Mouse (Mus musculus) kidney, embryonic 16.5 days (tissue): Measurements from ENCODE around the gene Clpb. TPM values are rescaled to one million over a fixed set of nuclear protein-coding genes. Genes with fewer than 3 reads are reported as not detected.
A peak's percentile ranks its signal among the peaks of the same experiment; 100 is the strongest.
"Not testable (repeated sequence)": the region's sequence is repeated elsewhere in the genome, so short reads cannot be mapped to it uniquely, and the experiment has no call there.

Experiments used
- ATAC-seq: fragments of 200-750 bp; cut with Nextera tagmentation; 2 replicates; pipeline ENCODE4 v1.8.0; 2017; ENCODE audit warnings: moderate TSS enrichment; ENCODE audit not compliant: low FRiP score, low TSS enrichment
- H3K27ac ChIP-seq: fragments of 300-500 bp; sonication (generic); 2 replicates; pipeline ENCODE4 v1.5.1; 2014; ENCODE audit warnings: low read length
- H3K27me3 ChIP-seq: fragments of 300-500 bp; sonication (generic); 2 replicates; pipeline ENCODE4 v1.6.1; 2014; ENCODE audit warnings: low read length, control low read depth, mixed read lengths; ENCODE audit not compliant: insufficient read depth
- H3K36me3 ChIP-seq: fragments of 300-500 bp; sonication (generic); 2 replicates; pipeline ENCODE4 v1.6.1; 2014; ENCODE audit warnings: low read length, control low read depth, mixed read lengths; ENCODE audit not compliant: insufficient read depth
- H3K4me1 ChIP-seq: fragments of 300-500 bp; sonication (generic); 2 replicates; pipeline ENCODE4 v1.6.1; 2014; ENCODE audit warnings: low read length, control low read depth, mixed read lengths; ENCODE audit not compliant: insufficient read depth
- H3K4me2 ChIP-seq: fragments of 300-500 bp; sonication (generic); replicated peaks from 2 replicates; pipeline ENCODE4 v1.6.1; 2014; ENCODE audit warnings: low read depth, low read length
- H3K4me3 ChIP-seq: fragments of 300-500 bp; sonication (generic); 2 replicates; pipeline ENCODE4 v1.5.1; 2014; ENCODE audit warnings: mild to moderate bottlenecking, low read length
- H3K9ac ChIP-seq: fragments of 300-500 bp; sonication (generic); replicated peaks from 2 replicates; pipeline ENCODE4 v1.6.1; 2014; ENCODE audit warnings: low read length
- H3K9me3 ChIP-seq: fragments of 300-500 bp; sonication (generic); 2 replicates; pipeline ENCODE4 v1.6.1; 2016; ENCODE audit warnings: low read length, control low read depth
- WGBS: fragments of 180-500 bp; shearing (Covaris S2); extraction: QIAGEN DNeasy Blood & Tissue Kit; methylation state at CpG from one replicate; pipeline ENCODE4 v1.1.7; 2014; 5-methylcytosine and 5-hydroxymethylcytosine counted together
- polyA plus RNA-seq: library from polyadenylated mRNA; unstranded; fragments of >200 nt; fragmentation: Nextera tagmentation; extraction: Ambion mirVana; gene quantifications from 2 replicates; pipeline ENCODE4 v1.2.1, GENCODE M21; 2015

Gene Clpb
- polyA plus RNA-seq, result 67.2 and 69.0 TPM in 2 replicates

DNA sequence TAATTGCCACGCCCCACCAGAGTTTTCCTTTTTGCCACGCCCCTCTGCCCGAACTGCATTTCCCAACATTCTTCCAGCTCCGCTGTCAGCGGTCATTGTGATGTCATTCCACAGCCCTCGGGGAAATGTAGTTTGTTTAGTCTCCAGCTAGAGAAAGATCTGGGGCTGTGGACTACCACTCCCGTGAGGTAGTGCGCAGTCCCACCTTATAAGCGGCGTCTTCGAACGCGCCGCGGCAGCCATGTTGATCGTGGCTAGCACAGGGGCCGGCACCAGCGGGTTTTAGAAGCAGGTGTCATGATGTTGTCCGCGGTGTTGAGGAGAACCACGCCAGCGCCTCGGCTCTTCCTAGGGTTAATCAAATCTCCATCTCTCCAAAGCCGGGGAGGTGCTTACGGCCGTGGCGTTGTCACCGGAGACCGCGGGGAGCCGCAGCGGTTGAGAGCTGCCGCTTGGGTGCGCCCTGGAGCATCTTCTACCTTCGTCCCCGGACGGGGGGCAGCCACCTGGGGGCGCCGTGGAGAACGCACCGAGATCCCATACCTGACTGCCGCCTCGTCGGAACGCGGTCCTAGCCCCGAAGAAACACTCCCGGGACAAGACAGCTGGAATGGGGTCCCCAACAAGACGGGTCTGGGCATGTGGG is at the start of gene Clpb:
TSS of gene Clpb (plus strand) at position 120 of the 646 bp plus-strand sequence.
- Histone ChIP-seq H3K9me3 (no peaks in the 10 kb centered on the region), H3K27me3 (no peaks in the 10 kb centered on the region), H3K4me1 (peaks cover 13% of the 10 kb centered on the region), H3K36me3 (no peaks in the 10 kb centered on the region), H3K27ac (peak within 1 kb of the TSS; percentile 54; the same call in 1 of the 2 replicates), H3K4me3 (peak within 1 kb of the TSS; percentile 76), H3K9ac (peak within 1 kb of the TSS; percentile 62), H3K4me2 (peak within 1 kb of the TSS; percentile 80)
- WGBS, result under 1% methylated on average over 49 of the region's 49 CpGs
- ATAC-seq, result peak; percentile 99

DNA sequence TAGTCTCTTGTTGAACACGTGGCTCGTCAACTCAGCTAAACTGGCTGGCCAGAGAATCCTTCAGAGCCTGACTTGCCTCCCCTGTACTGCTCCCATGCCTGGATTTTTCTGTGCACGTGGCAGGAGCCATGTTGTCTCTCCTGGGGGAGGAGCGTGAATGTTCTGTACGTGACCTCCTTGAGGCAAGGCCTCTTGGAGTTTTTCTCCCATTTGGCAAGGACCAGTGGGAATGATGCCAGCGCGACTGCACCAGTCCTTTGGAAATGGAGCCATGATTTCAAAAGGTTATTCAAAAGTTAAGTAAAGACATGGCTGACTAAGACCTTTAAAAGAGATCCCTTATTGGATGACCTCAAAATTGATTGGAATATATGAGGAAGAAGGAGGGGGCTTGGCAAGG is 48.0 kb upstream of the Clpb start:
- Histone ChIP-seq H3K9ac (no peak overlapping the region), H3K9me3 (no peaks in the 10 kb centered on the region), H3K4me3 (no peak overlapping the region), H3K36me3 (no peaks in the 10 kb centered on the region), H3K4me1 (0 out of 2 replicates have a peak, but pooled peaks cover 3% of the 10 kb centered on the region), H3K4me2 (no peak overlapping the region), H3K27me3 (no peaks in the 10 kb centered on the region), H3K27ac (no peak overlapping the region)
- no peak for ATAC-seq
- 77% methylated on average over 7 of the region's 7 CpGs for WGBS

DNA sequence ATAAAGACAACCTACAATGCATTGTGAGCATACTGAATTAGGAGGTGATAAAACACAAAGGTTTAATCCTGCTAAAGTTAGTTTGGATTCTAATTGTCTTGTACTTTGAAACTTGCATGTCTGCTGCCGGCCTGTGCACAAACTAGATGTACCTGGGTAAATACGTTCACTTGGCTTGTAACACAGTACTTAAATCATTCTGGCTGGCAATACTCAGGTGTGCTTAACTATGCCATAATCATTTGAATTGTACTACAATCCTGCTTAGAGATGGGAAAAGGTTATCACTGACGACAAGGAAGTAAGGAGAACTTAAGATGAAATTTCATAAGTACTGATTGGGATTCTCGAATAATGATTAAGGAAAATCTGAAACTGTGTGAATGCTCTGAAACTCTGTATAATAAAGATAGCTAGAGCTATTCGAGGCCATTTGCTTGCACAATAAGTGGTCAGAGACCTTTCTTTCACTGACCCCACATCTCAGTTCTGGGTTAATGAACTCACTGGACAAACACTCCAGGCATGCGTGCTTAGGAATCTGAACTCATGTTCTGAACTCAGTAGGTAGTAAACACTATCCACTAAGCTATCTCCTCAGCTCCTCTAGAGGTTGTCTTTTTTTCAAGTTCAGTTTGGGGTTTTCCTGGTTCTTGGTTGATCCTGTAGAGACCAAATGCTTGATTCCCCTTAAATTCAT is 47.1 kb upstream of the Clpb start:
- Histone ChIP-seq H3K9me3 (no peaks in the 10 kb centered on the region), H3K4me2 (no peak overlapping the region), H3K4me1 (0 out of 2 replicates have a peak, but pooled peaks cover 3% of the 10 kb centered on the region), H3K27me3 (no peaks in the 10 kb centered on the region), H3K27ac (no peak overlapping the region), H3K36me3 (no peaks in the 10 kb centered on the region), H3K4me3 (no peak overlapping the region), H3K9ac (no peak overlapping the region)
- no peak for ATAC-seq
- WGBS, result 75% methylated on average over 6 of the region's 6 CpGs

DNA sequence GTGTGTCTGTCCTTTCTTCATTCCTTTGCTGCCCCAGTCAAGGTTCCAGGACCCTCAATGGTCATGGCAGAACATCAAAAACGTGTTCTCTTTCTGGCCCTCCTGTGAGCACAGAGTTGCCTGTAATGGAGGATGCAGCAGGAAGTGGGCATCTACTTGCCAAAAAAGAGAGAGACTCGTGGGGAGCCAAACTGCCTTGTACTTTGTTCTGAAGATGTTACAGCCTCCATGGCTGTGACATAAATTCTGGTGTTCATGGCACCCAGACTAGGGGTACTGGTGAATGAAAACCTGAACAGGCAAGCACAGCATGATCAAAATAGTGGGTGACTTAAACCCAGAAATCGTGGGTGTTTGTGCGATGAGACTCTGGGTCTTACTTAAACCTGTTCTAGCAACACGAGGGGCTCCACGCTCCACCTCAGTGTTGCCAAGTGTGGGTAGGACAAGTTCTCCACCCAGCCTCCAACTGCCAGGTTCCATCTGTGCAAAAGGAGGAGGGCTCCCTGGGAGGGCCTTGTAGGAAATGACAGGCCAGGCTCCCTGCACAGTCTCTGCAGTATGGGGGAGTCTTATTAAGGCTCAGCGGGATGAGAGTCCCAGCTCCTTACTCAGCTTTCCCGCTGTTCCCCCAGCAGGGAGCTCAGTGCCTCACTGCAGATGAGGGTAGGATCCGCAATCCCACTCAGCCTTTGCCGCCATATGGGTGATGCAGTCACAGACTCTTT is 45.8 kb upstream of the Clpb start:
- no peak overlapping the region for H3K9ac ChIP-seq
- no peak overlapping the region for H3K27ac ChIP-seq
- no peaks in the 10 kb centered on the region for H3K27me3 ChIP-seq
- H3K4me1 ChIP-seq, result 0 out of 2 replicates have a peak, but pooled peaks cover 3% of the 10 kb centered on the region
- no peak for ATAC-seq
- no peaks in the 10 kb centered on the region for H3K9me3 ChIP-seq
- WGBS, result 72% methylated on average over 10 of the region's 10 CpGs
- H3K36me3 ChIP-seq, result no peaks in the 10 kb centered on the region
- H3K4me2 ChIP-seq, result no peak overlapping the region
- no peak overlapping the region for H3K4me3 ChIP-seq

DNA sequence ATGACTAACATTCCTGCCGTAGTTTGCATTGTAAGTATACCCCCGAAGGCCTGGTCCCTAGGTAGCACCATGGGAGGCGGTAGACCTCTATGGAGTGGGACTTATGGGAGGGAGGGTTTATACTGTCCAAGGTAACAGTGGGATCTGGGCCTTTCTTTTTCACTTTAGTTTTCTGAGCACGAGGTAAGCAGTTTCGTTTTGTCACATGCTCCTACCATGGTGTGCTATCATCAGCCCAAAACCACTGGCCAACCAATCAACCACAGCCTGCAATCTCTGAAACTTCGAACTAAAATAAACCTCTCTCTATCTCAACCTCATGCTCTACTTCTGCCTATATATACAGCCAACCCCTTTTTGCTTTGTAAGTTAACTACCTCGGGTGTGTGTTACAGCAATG is 45.2 kb upstream of the Clpb start:
- H3K4me3 ChIP-seq, result no peak overlapping the region
- H3K4me1 ChIP-seq, result 0 out of 2 replicates have a peak, but pooled peaks cover 3% of the 10 kb centered on the region
- 86% methylated on average over 7 of the region's 7 CpGs for WGBS
- ATAC-seq, result no peak
- no peaks in the 10 kb centered on the region for H3K27me3 ChIP-seq
- H3K9me3 ChIP-seq, result no peaks in the 10 kb centered on the region
- H3K27ac ChIP-seq, result no peak overlapping the region
- no peak overlapping the region for H3K4me2 ChIP-seq
- H3K9ac ChIP-seq, result no peak overlapping the region
- H3K36me3 ChIP-seq, result no peaks in the 10 kb centered on the region

DNA sequence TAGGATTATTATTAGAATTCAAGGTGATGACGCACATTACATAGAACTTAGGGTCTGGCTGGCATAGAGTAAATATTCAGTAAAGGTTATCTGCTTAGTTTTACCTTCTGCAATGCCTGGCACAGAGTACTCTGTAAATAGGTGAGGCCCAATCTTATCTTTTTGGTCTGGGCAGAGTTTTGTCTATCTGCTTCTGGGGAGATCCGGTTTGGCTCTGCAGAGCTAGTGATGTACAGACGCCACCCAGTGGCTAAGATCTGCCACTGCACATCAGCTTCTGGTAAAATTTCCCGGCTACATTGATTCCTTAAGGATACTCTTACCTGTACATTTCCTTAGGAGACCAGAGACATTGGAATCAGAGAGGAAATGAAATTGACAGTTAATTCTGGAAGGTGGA is 43.1 kb upstream of the Clpb start:
- Histone ChIP-seq H3K36me3 (no peaks in the 10 kb centered on the region), H3K27me3 (no peaks in the 10 kb centered on the region), H3K27ac (no peak overlapping the region), H3K9ac (no peak overlapping the region), H3K9me3 (no peaks in the 10 kb centered on the region), H3K4me1 (0 out of 2 replicates have a peak, but pooled peaks cover 3% of the 10 kb centered on the region), H3K4me2 (no peak overlapping the region), H3K4me3 (no peak overlapping the region)
- no peak for ATAC-seq
- WGBS, result 24% methylated on average over 4 of the region's 4 CpGs

DNA sequence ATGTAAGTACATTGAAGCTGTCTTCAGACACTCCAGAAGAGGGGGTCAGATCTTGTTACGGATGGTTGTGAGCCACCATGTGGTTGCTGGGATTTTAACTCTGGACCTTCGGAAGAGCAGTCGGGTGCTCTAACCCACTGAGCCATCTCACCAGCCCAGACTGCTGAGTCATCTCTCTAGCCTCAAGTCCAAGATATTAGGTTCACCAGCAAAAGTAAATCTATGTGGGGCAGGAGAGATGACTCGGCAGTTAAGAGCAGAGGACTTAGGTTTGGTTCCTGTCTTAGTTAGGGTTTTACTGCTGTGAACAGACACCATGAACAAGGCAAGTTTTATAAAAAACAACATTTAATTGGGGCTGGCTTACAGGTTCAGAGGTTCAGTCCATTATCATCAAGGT is 41.6 kb upstream of the Clpb start:
- H3K27me3 ChIP-seq, H3K9me3 ChIP-seq, H3K4me2 ChIP-seq, H3K4me1 ChIP-seq, H3K36me3 ChIP-seq, ATAC-seq, H3K9ac ChIP-seq, H3K27ac ChIP-seq, H3K4me3 ChIP-seq: not testable (repeated sequence)
- 81% methylated on average over 4 of the region's 4 CpGs for whole genome bisulfite sequencing

DNA sequence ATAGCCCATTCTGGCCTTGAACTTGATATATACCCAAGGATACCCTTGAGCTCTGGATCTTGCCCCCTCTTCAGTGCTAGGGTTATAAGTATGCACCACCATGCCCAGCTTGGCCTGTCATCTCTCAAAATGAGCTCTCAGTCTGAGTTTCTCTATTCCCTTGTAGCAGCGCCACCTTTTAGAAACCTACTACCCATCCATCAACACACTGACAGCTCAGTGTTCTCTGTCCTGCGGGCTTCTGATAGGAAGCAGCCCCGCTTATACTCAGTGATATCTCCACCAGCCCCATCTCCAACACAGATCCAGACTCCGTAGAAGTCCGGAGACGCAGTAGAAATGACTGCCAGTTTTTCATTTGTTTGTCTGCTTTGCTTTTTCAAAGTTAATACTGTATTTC is 39.1 kb upstream of the Clpb start:
- WGBS, result 77% methylated on average over 6 of the region's 6 CpGs
- no peaks in the 10 kb centered on the region for H3K4me1 ChIP-seq
- no peaks in the 10 kb centered on the region for H3K27me3 ChIP-seq
- H3K9me3 ChIP-seq, result no peaks in the 10 kb centered on the region
- no peak overlapping the region for H3K4me3 ChIP-seq
- ATAC-seq, result no peak
- no peak overlapping the region for H3K4me2 ChIP-seq
- no peak overlapping the region for H3K27ac ChIP-seq
- no peak overlapping the region for H3K9ac ChIP-seq
- H3K36me3 ChIP-seq, result no peaks in the 10 kb centered on the region

DNA sequence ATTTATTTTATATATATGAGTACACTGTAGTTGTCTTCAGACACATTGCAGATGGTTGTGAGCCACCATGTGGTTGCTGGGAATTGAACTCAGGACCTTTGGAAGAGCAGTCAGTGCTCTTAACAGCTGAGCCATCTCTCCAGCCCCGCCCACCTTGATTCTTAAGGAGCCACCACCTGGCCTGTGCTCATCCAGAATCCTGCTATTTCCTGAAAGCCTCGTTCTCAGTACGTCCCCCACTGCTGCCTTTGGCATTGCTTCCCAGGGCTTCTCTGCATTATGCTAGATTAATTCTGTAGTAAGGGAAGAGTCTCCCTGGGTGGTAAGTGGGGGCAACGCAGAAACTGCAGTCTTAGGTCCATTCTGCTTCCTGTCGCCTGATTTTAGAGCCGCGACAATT is 36.3 kb upstream of the Clpb start:
- not testable (repeated sequence) for ATAC-seq, H3K36me3 ChIP-seq, H3K4me1 ChIP-seq, H3K27me3 ChIP-seq, H3K9me3 ChIP-seq, H3K4me3 ChIP-seq, H3K27ac ChIP-seq, H3K4me2 ChIP-seq, H3K9ac ChIP-seq
- WGBS, result 75% methylated on average over 7 of the region's 7 CpGs
